Mouse (Mus musculus) activated CD4-positive, CD25-positive, alpha-beta regulatory T cell (primary cell): ENCODE measurements around the gene Hus1. TPM values are rescaled to one million over a fixed set of nuclear protein-coding genes. Genes with fewer than 3 reads are reported as not detected.

Source experiments
- polyA plus RNA-seq, 2 experiments: library from polyadenylated mRNA; unstranded; fragments of 100-300 nt; shearing (Covaris generic); gene quantifications; one replicate each; pipeline ENCODE4 v1.2.1; 2017

The Hus1 gene
- 10 to 100 TPM in 1 of 2 experiments, 1 to 10 TPM in 1; 7.3 to 10.3 TPM for polyA plus RNA-seq

GRCm38 (mm10) chr11:9010853-9011339 is at the start of gene Hus1:
Gene Hus1, minus strand, starts transcription at chr11:9011191.

GRCm38 (mm10) chr11:9048703-9049060 is 37.7 kb upstream of the Hus1 start, which contains the start of gene Sun3:
Gene Sun3, minus strand, starts transcription at chr11:9048991.

GRCm38 (mm10) chr11:9048011-9048702 is 37.2 kb upstream of the Hus1 start, which contains the start of gene Gm11992:
Gene Gm11992, plus strand, starts transcription at chr11:9048594.

GRCm38 (mm10) chr11:8973166-8973565 is 37.8 kb downstream of the Hus1 start, which contains the start of gene Pkd1l1:
Gene Pkd1l1, minus strand, starts transcription at chr11:8973266.

Other genes starting within 250 kb of the Hus1 start
- not detected for gene Pkd1l1, start 37.9 kb downstream of the Hus1 start, polyA plus RNA-seq
- 1 to 10 TPM in 1 of 2 experiments, not detected in 1; 1.1 TPM for gene Gm11992, start 37.4 kb upstream of the Hus1 start, polyA plus RNA-seq
- not detected for gene Sun3, start 37.8 kb upstream of the Hus1 start, polyA plus RNA-seq
- under 1 TPM; 0.20 to 0.76 TPM for gene Upp1, start 106.9 kb upstream of the Hus1 start, polyA plus RNA-seq
- gene Abca13, start 180.8 kb upstream of the Hus1 start, polyA plus RNA-seq = under 1 TPM in 1 of 2 experiments, not detected in 1; 0.09 TPM